Mouse (Mus musculus) C2C12 (cell line): ENCODE data around the gene Atg16l1. TPM values are rescaled to one million over a fixed set of nuclear protein-coding genes. Genes with fewer than 3 reads are reported as not detected.

Experiments used
- H3K27me3 ChIP-seq: one replicate; pipeline ENCODE4 v1.6.1; 2011; ENCODE audit not compliant: control insufficient read depth, insufficient read depth, insufficient read length
- H3K36me3 ChIP-seq: one replicate; pipeline ENCODE4 v1.6.1; 2011; ENCODE audit not compliant: control insufficient read depth, insufficient read depth
- H3K4me3 ChIP-seq: one replicate; pipeline ENCODE4 v1.5.1; 2011; ENCODE audit warnings: mild to moderate bottlenecking, control low read depth; ENCODE audit not compliant: poor library complexity, insufficient read depth, severe bottlenecking
- H3K79me2 ChIP-seq: one replicate; pipeline ENCODE4 v1.6.1; 2011; ENCODE audit not compliant: control insufficient read depth, insufficient read depth
- H3K79me3 ChIP-seq: one replicate; pipeline ENCODE4 v1.6.1; 2011; ENCODE audit warnings: low read depth, control low read depth
- H3ac ChIP-seq: one replicate; pipeline ENCODE3; 2011; ENCODE audit warnings: low read depth; ENCODE audit not compliant: control insufficient read depth, insufficient read length
- CEBPB ChIP-seq: IDR thresholded peaks from one replicate; pipeline ENCODE4 v1.6.1; 2011; ENCODE audit warnings: low read depth, mild to moderate bottlenecking, control low read depth, moderate library complexity
- CTCF ChIP-seq: IDR thresholded peaks from one replicate; pipeline ENCODE4 v1.5.1; 2011; ENCODE audit not compliant: control insufficient read depth, insufficient read depth, insufficient read length
- FOSL1 ChIP-seq: IDR thresholded peaks from one replicate; pipeline ENCODE4 v1.8.0; 2011; ENCODE audit warnings: mild to moderate bottlenecking, low read length; ENCODE audit not compliant: poor library complexity, insufficient read depth, severe bottlenecking
- MAX ChIP-seq: IDR thresholded peaks from one replicate; pipeline ENCODE4 v1.6.1; 2011; ENCODE audit warnings: mild to moderate bottlenecking, control low read depth
- MYOD1 ChIP-seq: IDR thresholded peaks from one replicate; pipeline ENCODE4 v1.6.1; 2011; ENCODE audit warnings: low read depth; ENCODE audit not compliant: control insufficient read depth, insufficient read length
- MYOG ChIP-seq: IDR thresholded peaks from one replicate; pipeline ENCODE4 v1.6.1; 2011; ENCODE audit not compliant: control insufficient read depth, insufficient read length; ENCODE audit errors: extremely low read depth
- USF1 ChIP-seq: IDR thresholded peaks from one replicate; pipeline ENCODE4 v1.6.1; 2011; ENCODE audit warnings: low read depth, mild to moderate bottlenecking, control low read depth, moderate library complexity
- polyA plus RNA-seq: library from polyadenylated mRNA; unstranded; fragments of >200 nt; fragmentation: generic; extraction: Trizol; gene quantifications from one replicate; pipeline ENCODE4 v1.2.1, GENCODE M21; 2012; ENCODE audit warnings: missing spikeins

Atg16l1 gene
- polyA plus RNA-seq, 1 experiment = 20.1 TPM

DNA sequence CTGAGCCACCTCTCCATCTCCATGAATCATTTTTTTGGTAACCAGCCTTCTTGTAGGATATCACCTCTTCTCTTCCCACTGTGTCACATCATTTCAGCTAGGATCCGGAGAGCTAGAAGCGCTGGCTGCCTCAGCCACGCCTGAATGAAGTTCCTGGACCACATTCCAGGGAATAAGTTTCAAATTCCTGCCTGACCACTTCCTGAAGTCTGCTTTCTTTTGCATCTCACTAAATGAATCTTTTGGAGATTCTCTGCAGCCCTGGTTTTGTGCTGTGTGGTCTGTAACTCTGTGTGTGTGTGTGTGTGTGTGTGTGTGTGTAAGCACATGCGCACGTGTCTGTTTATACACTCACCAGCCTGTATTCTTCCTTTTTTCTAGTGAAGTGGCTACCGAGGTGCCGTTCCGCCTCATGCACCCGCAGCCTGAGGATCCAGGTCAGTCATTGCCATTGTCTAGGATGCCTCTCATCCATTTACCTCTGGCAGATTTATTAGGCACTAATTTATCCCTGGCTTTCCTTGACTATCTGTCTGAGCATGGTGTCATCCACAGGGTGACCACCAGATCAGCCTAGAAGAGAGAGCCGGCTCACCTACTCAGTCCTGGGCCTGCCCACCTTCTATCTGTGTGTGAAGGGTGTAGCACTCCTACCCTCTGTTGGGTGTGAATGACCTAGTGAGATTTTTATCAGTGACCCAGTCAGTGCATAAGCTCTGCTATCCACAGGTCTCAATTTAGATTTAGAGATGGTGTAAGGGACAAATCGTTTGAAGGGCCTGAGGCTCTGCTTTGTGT, 84.9 kb downstream of the Atg16l1 start:
- H3K79me2 ChIP-seq = no peaks in the 10 kb centered on the region
- H3K4me3 ChIP-seq = no peak overlapping the region
- H3K27me3 ChIP-seq = no peaks in the 10 kb centered on the region
- no peaks in the 10 kb centered on the region for H3K79me3 ChIP-seq
- no peaks in the 10 kb centered on the region for H3K36me3 ChIP-seq
- TF ChIP-seq MYOD1 (peak; percentile 6), MYOG (no peak), CEBPB (no peak), USF1 (no peak), FOSL1 (no peak), MAX (peak; percentile 22), CTCF (no peak)
- H3ac ChIP-seq = no peak overlapping the region

Other genes with a start within 250 kb of the Atg16l1 start
- gene Neu2, start 246.0 kb upstream of the Atg16l1 start, polyA plus RNA-seq = not detected
- 15.6 TPM for gene Ngef, start 182.0 kb upstream of the Atg16l1 start, polyA plus RNA-seq
- 0.06 TPM for gene Inpp5d, start 135.6 kb upstream of the Atg16l1 start, polyA plus RNA-seq
- gene Sag, start 47.8 kb downstream of the Atg16l1 start, polyA plus RNA-seq = 0.68 TPM
- gene Dgkd, start 97.4 kb downstream of the Atg16l1 start, polyA plus RNA-seq = 20.4 TPM